Mouse (Mus musculus): Measurements from ENCODE around the gene Ppp1r3e. TPM values are rescaled to one million over a fixed set of nuclear protein-coding genes. Genes with fewer than 3 reads are reported as not detected.

Ppp1r3e gene
- polyA plus RNA-seq, 1 experiment from 2014 or later = 1.5 TPM

DNA sequence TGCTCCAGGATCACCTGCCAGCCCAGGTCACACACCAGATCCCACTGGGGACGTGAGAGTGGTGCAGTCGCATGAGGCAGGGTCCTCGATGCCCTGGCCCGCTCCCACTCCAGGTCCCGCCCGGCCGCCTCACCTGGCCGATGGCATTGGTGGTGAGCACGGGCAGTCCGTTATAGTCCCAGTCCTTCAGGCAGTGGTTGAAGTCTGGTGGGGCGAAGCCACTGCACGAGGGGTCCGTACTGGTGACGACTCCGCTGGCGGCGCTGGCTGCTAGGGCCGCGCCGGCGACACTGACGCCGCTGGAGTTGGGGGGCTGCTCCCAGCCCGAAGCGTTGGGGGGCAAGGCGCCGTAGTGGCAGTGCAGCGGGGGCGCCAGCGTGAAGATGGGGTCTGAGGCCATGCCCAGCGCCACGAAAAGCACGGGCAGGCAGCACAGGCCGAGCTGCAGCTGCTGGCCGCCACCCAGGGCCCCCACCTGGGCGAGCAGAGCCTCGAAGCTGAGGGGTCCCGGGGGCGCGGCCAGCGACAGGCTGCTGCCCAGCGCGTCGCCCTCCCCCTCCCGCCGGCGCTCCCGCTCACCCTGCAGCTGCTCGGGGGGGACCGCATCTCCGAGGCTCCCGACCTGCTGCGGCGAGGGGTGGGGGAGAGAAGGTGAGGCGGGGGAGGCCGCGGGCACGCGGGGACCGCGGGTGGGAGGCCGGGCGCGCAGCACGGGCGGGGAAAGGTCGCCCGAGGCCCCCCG, 34.9 kb upstream of the Ppp1r3e start:
- Histone ChIP-seq H3K4me1 (replicated peaks; ENCODE audit: control insufficient read depth, insufficient read depth, low read length) (peaks cover 4% of the 10 kb centered on the region; the same call in 1 of the 2 replicates), H3K9ac (ENCODE audit: low read length) (peak overlapping the region; percentile 91), H3K4me2 (ENCODE audit: low read depth, low read length) (peak overlapping the region; percentile 99), H3K9me3 (ENCODE audit: control insufficient read depth, low read length) (no peaks in the 10 kb centered on the region), H3K36me3 (ENCODE audit: control insufficient read depth, insufficient read depth, low read length) (peaks cover 3% of the 10 kb centered on the region; the same call in 1 of the 2 replicates), H3K4me3 (ENCODE audit: low read length) (peak overlapping the region; percentile 83), H3K27ac (ENCODE audit: low read length) (peak overlapping the region; percentile 68), H3K27me3 (ENCODE audit: control insufficient read depth, insufficient read depth, low read depth, low read length) (no peaks in the 10 kb centered on the region)
- ATAC-seq (ENCODE audit: low read depth) = peak; percentile 63
- WGBS = 1% methylated on average over 60 of the region's 69 CpGs

DNA sequence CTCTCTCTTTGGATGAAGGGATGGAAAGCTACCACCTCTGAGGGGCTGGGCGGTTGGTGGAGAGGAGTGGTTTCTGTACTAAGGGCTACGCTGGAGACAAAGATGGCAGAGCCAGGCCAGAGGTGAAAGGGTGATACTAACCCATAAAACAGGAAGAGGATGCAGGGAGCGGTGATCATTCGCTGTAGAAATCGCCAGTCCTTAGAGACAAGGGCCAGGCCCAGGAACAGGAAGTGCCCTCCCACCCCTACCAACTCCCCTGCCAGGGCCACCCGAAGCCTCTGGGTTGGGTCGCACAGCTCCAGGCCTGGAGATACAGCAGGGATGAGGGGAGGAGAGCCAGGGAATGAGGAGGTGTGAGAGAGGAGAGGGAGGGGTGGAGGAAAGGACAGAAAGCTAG, 31.3 kb upstream of the Ppp1r3e start:
- peaks cover 4% of the 10 kb centered on the region; the same call in 1 of the 2 replicates for H3K4me1 ChIP-seq (replicated peaks; ENCODE audit: control insufficient read depth, insufficient read depth, low read length)
- no peak overlapping the region for H3K27ac ChIP-seq (ENCODE audit: low read length)
- no peak overlapping the region for H3K4me3 ChIP-seq (ENCODE audit: low read length)
- no peak overlapping the region for H3K9ac ChIP-seq (ENCODE audit: low read length)
- ATAC-seq (ENCODE audit: low read depth) = no peak
- 74% methylated on average over 7 of the region's 7 CpGs for WGBS
- no peaks in the 10 kb centered on the region for H3K9me3 ChIP-seq (ENCODE audit: control insufficient read depth, low read length)
- H3K27me3 ChIP-seq (ENCODE audit: control insufficient read depth, insufficient read depth, low read depth, low read length) = no peaks in the 10 kb centered on the region
- H3K36me3 ChIP-seq (ENCODE audit: control insufficient read depth, insufficient read depth, low read length) = peaks cover 4% of the 10 kb centered on the region; the same call in 1 of the 2 replicates
- H3K4me2 ChIP-seq (ENCODE audit: low read depth, low read length) = no peak overlapping the region

DNA sequence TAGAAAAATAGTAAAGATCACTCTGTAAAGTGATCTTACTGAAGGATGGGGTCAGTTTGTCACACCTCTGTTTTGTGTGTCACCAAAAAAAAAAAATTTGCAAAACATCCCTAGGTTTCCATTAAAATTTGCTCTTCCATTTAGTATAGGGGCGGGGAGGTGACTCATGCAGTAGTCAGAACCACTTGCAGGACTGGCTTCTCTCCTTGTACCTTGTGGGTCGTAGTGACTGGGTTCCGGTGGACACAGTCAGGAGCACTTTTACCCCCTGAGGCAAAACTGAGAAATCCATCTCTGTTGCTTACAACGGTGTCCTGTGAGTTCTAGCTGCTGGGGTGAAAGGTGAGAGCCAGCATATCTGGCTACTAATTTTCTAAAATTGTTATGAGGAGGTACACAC, 26.3 kb upstream of the Ppp1r3e start:
- Histone ChIP-seq H3K4me2 (ENCODE audit: low read depth, low read length) (no peak overlapping the region), H3K9ac (ENCODE audit: low read length) (no peak overlapping the region), H3K9me3 (ENCODE audit: control insufficient read depth, low read length) (no peaks in the 10 kb centered on the region), H3K36me3 (ENCODE audit: control insufficient read depth, insufficient read depth, low read length) (peaks cover 6% of the 10 kb centered on the region), H3K4me1 (replicated peaks; ENCODE audit: control insufficient read depth, insufficient read depth, low read length) (no peaks in the 10 kb centered on the region), H3K27me3 (ENCODE audit: control insufficient read depth, insufficient read depth, low read depth, low read length) (no peaks in the 10 kb centered on the region), H3K4me3 (ENCODE audit: low read length) (no peak overlapping the region), H3K27ac (ENCODE audit: low read length) (no peak overlapping the region)
- no peak for ATAC-seq (ENCODE audit: low read depth)
- WGBS = 88% methylated on average over 4 of the region's 4 CpGs

DNA sequence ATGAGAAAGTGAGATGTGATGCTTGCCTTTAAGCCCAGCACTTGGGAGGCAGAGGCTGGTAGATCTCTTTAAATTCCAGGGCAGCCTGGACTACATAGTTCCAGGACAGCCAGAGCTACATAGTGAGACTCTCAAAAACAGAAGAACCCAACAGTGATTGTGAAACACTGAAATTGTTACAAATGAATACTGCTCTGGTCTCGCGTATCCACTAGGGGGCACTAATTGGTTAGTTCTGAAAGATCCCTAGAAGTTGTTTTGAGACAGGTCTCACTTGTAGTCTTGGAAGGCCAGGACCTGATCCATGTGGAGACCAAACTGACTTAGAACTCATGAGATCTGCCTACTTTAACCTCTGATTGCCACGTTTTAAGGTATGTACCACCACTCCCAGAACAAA, 23.0 kb upstream of the Ppp1r3e start:
- Histone ChIP-seq H3K4me3 (ENCODE audit: low read length) (no peak overlapping the region), H3K9me3 (ENCODE audit: control insufficient read depth, low read length) (no peaks in the 10 kb centered on the region), H3K27ac (ENCODE audit: low read length) (no peak overlapping the region), H3K4me2 (ENCODE audit: low read depth, low read length) (no peak overlapping the region), H3K36me3 (ENCODE audit: control insufficient read depth, insufficient read depth, low read length) (peaks cover 27% of the 10 kb centered on the region), H3K9ac (ENCODE audit: low read length) (no peak overlapping the region), H3K4me1 (replicated peaks; ENCODE audit: control insufficient read depth, insufficient read depth, low read length) (peaks cover 4% of the 10 kb centered on the region; the same call in 1 of the 2 replicates), H3K27me3 (ENCODE audit: control insufficient read depth, insufficient read depth, low read depth, low read length) (no peaks in the 10 kb centered on the region)
- peak; percentile 79 for ATAC-seq (ENCODE audit: low read depth)
- WGBS = 0% methylated on average over 3 of the region's 3 CpGs

DNA sequence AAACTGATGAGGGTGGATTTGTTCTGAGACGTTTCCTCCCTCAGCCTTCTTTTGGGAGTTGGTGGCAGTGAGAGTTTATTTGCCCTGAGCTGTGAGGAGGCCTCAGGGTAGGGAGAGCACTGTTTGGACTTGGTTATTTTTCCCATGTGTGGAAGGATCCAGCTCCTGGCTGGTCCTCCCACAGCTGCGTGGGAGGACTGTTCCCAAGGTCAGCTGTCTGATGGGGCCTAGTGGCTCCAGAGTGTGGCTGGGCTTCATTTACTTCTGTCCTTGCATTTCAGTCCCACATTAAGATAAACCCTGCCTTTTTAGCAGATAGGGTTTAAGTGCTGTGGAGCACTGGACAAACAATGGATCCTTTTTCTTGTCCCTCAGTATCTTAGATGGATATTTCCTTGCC, 20.1 kb upstream of the Ppp1r3e start:
- Histone ChIP-seq H3K4me3 (ENCODE audit: low read length) (no peak overlapping the region), H3K4me1 (replicated peaks; ENCODE audit: control insufficient read depth, insufficient read depth, low read length) (peaks cover 9% of the 10 kb centered on the region; the same call in 1 of the 2 replicates), H3K36me3 (ENCODE audit: control insufficient read depth, insufficient read depth, low read length) (peaks cover 27% of the 10 kb centered on the region), H3K4me2 (ENCODE audit: low read depth, low read length) (no peak overlapping the region), H3K9ac (ENCODE audit: low read length) (no peak overlapping the region), H3K27me3 (ENCODE audit: control insufficient read depth, insufficient read depth, low read depth, low read length) (no peaks in the 10 kb centered on the region), H3K27ac (ENCODE audit: low read length) (no peak overlapping the region), H3K9me3 (ENCODE audit: control insufficient read depth, low read length) (no peaks in the 10 kb centered on the region)
- no peak for ATAC-seq (ENCODE audit: low read depth)
- 56% methylated on average over 2 of the region's 2 CpGs for WGBS

DNA sequence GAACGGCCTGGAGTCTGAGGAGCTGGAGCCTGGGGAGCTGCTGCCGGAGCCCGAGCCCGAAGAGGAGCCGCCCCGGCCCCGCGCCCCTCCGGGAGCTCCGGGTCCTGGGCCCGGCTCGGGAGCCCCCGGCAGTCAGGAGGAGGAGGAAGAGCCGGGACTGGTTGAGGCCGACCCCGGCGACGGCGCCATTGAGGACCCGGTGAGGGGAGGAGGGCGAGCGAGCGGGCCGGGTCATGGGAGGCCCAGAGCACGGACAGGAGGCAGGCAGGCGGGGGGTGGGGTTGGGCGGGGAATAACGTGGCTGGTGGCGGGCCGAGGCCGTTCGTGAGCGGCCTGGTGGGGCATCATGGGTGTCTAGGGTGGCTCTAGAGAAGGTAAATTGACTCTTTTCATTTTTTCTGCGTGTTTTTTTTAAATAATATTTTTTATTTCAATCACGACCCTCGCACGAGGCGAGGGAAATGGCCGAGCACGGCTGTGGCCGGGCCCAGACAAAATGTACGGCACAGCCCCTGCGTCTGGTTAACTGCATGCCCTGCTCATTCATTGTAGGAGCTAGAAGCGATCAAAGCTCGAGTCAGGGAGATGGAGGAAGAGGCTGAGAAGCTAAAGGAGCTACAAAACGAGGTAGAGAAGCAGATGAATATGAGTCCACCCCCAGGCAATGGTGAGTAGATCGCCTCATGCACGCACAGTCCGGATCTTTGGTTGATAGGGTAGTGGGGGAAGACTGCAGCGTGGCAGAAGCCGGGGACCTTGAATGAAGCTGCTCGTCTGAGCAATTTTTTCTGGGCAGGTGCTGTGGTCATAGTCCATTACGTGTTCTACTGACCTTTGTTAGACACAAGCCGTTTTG, 17.2 kb upstream of the Ppp1r3e start:
- peaks cover 9% of the 10 kb centered on the region; the same call in 1 of the 2 replicates for H3K4me1 ChIP-seq (replicated peaks; ENCODE audit: control insufficient read depth, insufficient read depth, low read length)
- peak overlapping the region; percentile 93 for H3K27ac ChIP-seq (ENCODE audit: low read length)
- peak; percentile 70 for ATAC-seq (ENCODE audit: low read depth)
- WGBS = under 1% methylated on average over 49 of the region's 54 CpGs
- no peaks in the 10 kb centered on the region for H3K27me3 ChIP-seq (ENCODE audit: control insufficient read depth, insufficient read depth, low read depth, low read length)
- peaks cover 27% of the 10 kb centered on the region for H3K36me3 ChIP-seq (ENCODE audit: control insufficient read depth, insufficient read depth, low read length)
- H3K4me2 ChIP-seq (ENCODE audit: low read depth, low read length) = peak overlapping the region; percentile 91
- H3K9ac ChIP-seq (ENCODE audit: low read length) = peak overlapping the region; percentile 100
- no peaks in the 10 kb centered on the region for H3K9me3 ChIP-seq (ENCODE audit: control insufficient read depth, low read length)
- H3K4me3 ChIP-seq (ENCODE audit: low read length) = peak overlapping the region; percentile 93

DNA sequence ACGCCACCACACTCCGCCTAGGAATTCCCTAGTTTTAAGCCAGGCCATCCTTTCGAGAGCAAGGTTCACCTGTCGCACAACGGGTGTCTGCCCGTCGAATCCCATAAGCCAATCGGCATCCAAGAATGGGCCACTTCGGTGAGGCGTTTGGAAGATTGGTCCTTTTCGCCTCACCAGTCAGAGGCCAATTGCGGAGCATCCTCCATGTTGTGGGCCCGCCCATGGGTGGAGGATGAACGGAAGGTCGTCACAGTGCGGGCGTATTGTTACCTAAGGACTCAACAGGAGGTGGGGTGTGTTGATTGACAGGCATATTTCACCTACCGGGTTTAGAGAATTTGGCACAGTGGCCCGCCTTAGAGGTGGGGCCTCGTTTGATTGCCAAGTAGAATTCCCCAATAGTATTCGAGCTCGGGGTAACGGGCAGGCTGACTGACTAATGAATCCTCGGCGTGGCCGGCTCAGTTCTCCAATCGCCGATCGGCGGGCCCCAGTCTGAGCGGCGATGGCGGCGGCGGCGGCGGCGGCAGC, 16.4 kb upstream of the Ppp1r3e start:
- Histone ChIP-seq H3K4me3 (ENCODE audit: low read length) (peak overlapping the region; percentile 93), H3K4me1 (replicated peaks; ENCODE audit: control insufficient read depth, insufficient read depth, low read length) (peaks cover 9% of the 10 kb centered on the region; the same call in 1 of the 2 replicates), H3K4me2 (ENCODE audit: low read depth, low read length) (peak overlapping the region; percentile 54), H3K27ac (ENCODE audit: low read length) (peak overlapping the region; percentile 93), H3K9me3 (ENCODE audit: control insufficient read depth, low read length) (no peaks in the 10 kb centered on the region), H3K9ac (ENCODE audit: low read length) (peak overlapping the region; percentile 100), H3K27me3 (ENCODE audit: control insufficient read depth, insufficient read depth, low read depth, low read length) (no peaks in the 10 kb centered on the region), H3K36me3 (ENCODE audit: control insufficient read depth, insufficient read depth, low read length) (peaks cover 25% of the 10 kb centered on the region)
- peak; percentile 98 for ATAC-seq (ENCODE audit: low read depth)
- WGBS = under 1% methylated on average over 32 of the region's 38 CpGs

DNA sequence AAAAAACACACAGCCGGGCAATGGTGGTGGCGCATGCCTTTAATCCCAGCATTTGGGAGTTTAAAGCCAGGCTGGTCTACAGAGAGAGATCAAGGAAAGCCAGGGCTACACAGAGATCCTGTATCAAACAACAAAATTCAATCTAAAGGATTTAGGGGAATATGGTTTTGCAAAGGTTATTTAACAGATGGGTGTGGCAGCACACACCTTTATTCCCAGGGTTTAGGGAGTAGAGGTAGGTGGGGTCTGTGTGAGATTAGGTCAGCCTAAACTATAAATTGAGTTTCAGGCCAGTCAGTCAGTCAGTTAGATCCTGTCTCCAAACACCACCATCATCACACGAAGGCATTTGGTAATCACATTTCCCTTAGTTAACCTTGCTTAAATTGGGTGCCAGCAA, 14.8 kb upstream of the Ppp1r3e start, which contains the start of gene Pabpn1:
Pabpn1 (plus strand) TSS at position 301 of the 400 bp plus-strand sequence.
- Histone ChIP-seq H3K4me2 (ENCODE audit: low read depth, low read length) (peak within 1 kb of the TSS; percentile 54), H3K4me1 (replicated peaks; ENCODE audit: control insufficient read depth, insufficient read depth, low read length) (peaks cover 9% of the 10 kb centered on the region; the same call in 1 of the 2 replicates), H3K9ac (ENCODE audit: low read length) (peak within 1 kb of the TSS; percentile 67), H3K36me3 (ENCODE audit: control insufficient read depth, insufficient read depth, low read length) (peaks cover 13% of the 10 kb centered on the region), H3K9me3 (ENCODE audit: control insufficient read depth, low read length) (no peaks in the 10 kb centered on the region), H3K27me3 (ENCODE audit: control insufficient read depth, insufficient read depth, low read depth, low read length) (no peaks in the 10 kb centered on the region), H3K4me3 (ENCODE audit: low read length) (peak within 1 kb of the TSS; percentile 93), H3K27ac (ENCODE audit: low read length) (peak within 1 kb of the TSS; percentile 86)
- no peak for ATAC-seq (ENCODE audit: low read depth)
- WGBS = 92% methylated on average over 3 of the region's 3 CpGs

DNA sequence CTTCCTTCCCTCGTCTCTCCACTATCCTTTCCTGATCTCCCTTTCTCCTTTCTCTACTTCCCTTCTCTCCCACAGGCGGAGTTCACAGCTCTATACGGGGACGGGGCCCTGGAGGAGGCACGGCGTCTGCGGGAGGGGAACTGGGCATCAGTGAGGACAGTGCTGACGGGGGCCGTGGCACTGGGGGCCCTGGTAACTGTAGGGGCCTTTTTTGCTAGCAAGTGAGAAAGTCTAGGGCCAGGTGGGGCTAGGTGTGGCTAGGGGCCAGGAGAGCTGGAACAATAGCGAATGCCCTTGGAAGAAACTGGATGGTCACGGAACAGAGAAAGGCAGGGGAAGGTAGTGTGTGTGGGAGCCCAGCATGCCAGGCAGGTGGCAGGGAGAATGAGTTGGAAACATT, 8.0 kb upstream of the Ppp1r3e start:
- no peaks in the 10 kb centered on the region for H3K36me3 ChIP-seq (ENCODE audit: control insufficient read depth, insufficient read depth, low read length)
- H3K4me2 ChIP-seq (ENCODE audit: low read depth, low read length) = no peak overlapping the region
- no peak overlapping the region for H3K27ac ChIP-seq (ENCODE audit: low read length)
- no peaks in the 10 kb centered on the region for H3K9me3 ChIP-seq (ENCODE audit: control insufficient read depth, low read length)
- no peak overlapping the region for H3K4me3 ChIP-seq (ENCODE audit: low read length)
- no peaks in the 10 kb centered on the region for H3K27me3 ChIP-seq (ENCODE audit: control insufficient read depth, insufficient read depth, low read depth, low read length)
- H3K9ac ChIP-seq (ENCODE audit: low read length) = no peak overlapping the region
- 88% methylated on average over 11 of the region's 11 CpGs for WGBS
- H3K4me1 ChIP-seq (replicated peaks; ENCODE audit: control insufficient read depth, insufficient read depth, low read length) = peaks cover 9% of the 10 kb centered on the region
- no peak for ATAC-seq (ENCODE audit: low read depth)

Data from lung, embryonic 16.5 days (tissue).